Mouse (Mus musculus) megakaryocyte, embryonic 14.5 days (primary cell): ENCODE data around the gene Zpbp2. TPM values are rescaled to one million over a fixed set of nuclear protein-coding genes. Genes with fewer than 3 reads are reported as not detected.

Source experiments
- H3K27me3 ChIP-seq: replicated peaks from 2 replicates; pipeline ENCODE3; 2012; ENCODE audit warnings: inconsistent platforms
- H3K36me3 ChIP-seq: replicated peaks from 2 replicates; pipeline ENCODE3; 2012; ENCODE audit warnings: low read length, inconsistent platforms, mixed read lengths
- H3K4me1 ChIP-seq: 2 replicates; pipeline ENCODE4 v1.6.1; 2012; ENCODE audit warnings: inconsistent platforms
- H3K4me3 ChIP-seq: replicated peaks from 2 replicates; pipeline ENCODE3; 2012; ENCODE audit warnings: moderate library complexity, mild to moderate bottlenecking, inconsistent platforms
- H3K9me3 ChIP-seq: 2 replicates; pipeline ENCODE4 v1.6.1; 2012; ENCODE audit warnings: inconsistent platforms
- FLI1 ChIP-seq: IDR thresholded peaks from 2 replicates; pipeline ENCODE4 v1.6.1; 2012; ENCODE audit warnings: low read length, inconsistent platforms, mixed read lengths
- GATA1 ChIP-seq: IDR thresholded peaks from 3 replicates; pipeline ENCODE4 v1.6.1; 2012; ENCODE audit warnings: mixed read lengths, low read length, inconsistent platforms, borderline replicate concordance
- polyA plus RNA-seq: library from polyadenylated mRNA; stranded (reverse); fragments of >175 nt; gene quantifications from 2 replicates; pipeline ENCODE4 v1.2.3, GENCODE M21; 2012; ENCODE audit warnings: low replicate concordance; ENCODE audit not compliant: insufficient read depth

The Zpbp2 gene
- polyA plus RNA-seq, 1 experiment = 0.08 TPM

DNA sequence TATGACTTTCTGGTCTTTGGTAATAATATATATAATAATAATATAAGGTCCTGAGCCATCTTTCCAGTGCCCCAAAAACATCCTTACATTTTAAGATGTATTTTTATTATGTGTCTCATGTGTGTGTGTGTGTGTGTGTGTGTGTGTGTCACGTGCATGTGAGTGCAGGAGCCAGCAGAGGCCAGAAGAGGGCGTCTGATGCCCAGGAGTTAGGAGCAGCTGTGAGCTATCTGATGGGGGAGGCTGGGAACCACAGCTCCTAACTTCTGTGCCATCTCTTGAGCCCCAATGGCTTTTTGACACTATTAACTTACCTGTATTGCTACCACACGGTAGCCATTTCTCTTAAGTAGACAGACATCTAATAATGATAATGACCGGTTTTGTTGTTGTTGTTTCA is 3.1 kb downstream of the Zpbp2 start:
- Histone ChIP-seq H3K27me3 (peaks cover 23% of the 10 kb centered on the region), H3K36me3 (no peaks in the 10 kb centered on the region), H3K4me3 (no peak overlapping the region), H3K9me3 (0 out of 2 replicates have a peak, but pooled peaks cover 2% of the 10 kb centered on the region), H3K4me1 (peaks cover 17% of the 10 kb centered on the region)
- TF ChIP-seq FLI1 = no peak
- no peak for TF ChIP-seq GATA1

DNA sequence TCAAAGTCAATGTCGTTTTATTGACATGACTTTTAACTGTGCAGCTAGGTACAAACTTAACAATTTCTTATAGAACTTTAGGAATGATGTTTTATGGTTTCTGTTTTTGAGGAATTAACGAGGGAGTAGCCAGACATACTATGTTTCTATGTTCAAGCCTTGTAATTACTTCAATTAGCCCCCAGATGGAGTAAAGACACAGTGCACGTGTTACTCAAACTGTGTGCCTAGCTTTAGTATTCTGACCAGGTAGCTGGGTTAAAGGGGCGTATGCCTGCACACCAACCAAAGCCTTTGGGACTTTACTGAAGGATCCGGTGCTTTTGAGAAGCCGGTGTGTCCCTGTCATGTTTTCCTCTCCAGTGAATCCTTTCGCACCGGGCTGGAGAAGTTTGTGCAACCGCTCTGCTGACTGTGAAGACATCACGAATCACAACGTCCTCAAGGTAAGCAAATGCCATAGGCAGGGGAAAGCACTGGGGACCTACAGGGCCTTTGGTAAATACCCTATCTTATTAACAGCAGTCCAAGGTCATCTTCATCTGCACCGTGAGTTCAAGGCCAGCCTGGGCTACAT is 4.3 kb downstream of the Zpbp2 start:
- H3K36me3 ChIP-seq = no peaks in the 10 kb centered on the region
- no peak overlapping the region for H3K4me3 ChIP-seq
- peaks cover 14% of the 10 kb centered on the region for H3K4me1 ChIP-seq
- TF ChIP-seq GATA1 (no peak), FLI1 (no peak)
- H3K9me3 ChIP-seq = 0 out of 2 replicates have a peak, but pooled peaks cover 2% of the 10 kb centered on the region
- peaks cover 20% of the 10 kb centered on the region for H3K27me3 ChIP-seq

DNA sequence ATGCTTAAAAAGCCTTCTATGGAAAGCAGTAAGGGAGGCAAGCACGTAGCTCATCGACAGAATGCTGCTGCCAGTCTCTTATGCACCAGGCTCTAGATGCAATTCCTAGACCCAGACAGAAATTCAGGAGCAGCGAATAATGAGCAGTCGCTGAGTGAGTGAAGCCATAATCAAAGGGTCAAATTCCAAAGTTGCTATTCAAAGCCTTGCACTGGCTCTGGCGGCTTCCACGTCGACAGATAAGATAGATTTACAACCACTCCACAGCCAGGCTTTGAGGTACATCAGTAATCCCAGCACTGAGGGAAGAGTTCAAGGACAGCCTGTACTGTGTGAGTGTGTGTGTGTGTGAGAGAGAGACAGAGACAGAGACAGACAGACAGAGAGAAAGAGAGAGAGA is 10.0 kb downstream of the Zpbp2 start:
- peaks cover 6% of the 10 kb centered on the region; the same call in 1 of the 2 replicates for H3K9me3 ChIP-seq
- H3K4me1 ChIP-seq = peaks cover 3% of the 10 kb centered on the region; the same call in 1 of the 2 replicates
- TF ChIP-seq FLI1 = no peak
- no peak for TF ChIP-seq GATA1
- no peak overlapping the region for H3K4me3 ChIP-seq
- no peaks in the 10 kb centered on the region for H3K36me3 ChIP-seq
- peaks cover 46% of the 10 kb centered on the region for H3K27me3 ChIP-seq

DNA sequence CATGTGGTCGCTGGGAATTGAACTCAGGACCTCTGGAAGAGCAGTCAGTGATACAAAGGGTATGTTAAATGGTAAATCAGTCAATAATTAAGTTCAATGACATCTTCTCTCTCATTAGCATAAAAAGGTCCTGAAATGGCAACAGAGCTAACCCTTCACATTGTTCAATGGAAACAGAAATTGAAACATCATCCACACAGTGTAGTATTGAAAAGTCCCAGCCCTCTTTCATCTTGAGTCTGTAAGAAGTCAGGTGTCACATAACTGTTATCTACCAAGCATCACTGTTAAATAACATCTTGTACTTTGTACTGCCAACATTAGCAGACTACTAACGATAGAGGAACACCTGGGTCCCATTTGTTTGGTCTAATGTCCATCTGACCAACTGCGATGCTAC is 12.1 kb downstream of the Zpbp2 start:
- Histone ChIP-seq H3K36me3 (no peaks in the 10 kb centered on the region), H3K9me3 (peaks cover 18% of the 10 kb centered on the region), H3K4me1 (peaks cover 3% of the 10 kb centered on the region; the same call in 1 of the 2 replicates), H3K4me3 (no peak overlapping the region), H3K27me3 (peaks cover 46% of the 10 kb centered on the region)
- TF ChIP-seq FLI1 (no peak), GATA1 (no peak)

DNA sequence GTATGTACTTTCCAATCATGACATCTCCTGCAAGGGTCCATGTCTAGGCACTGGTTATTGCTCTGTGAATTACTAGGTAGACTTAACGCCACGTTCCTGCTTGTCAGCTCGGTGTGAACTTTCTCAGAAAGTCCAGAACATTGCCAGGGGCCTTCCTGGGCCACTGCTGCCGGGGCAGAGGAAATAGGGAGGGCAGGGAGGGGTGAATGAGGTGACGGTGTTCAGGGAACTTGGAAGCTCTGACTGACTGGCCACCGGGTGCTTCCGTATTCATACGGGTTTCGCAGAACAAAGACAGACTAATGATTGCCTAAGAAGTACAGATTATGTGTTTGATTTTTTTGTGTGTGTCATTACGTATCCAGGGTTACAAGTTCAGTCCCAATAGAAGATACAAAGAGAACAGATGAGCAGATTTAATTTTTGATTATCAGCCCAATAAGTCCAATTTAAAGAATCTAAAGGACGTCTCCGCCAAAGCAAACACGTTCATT is 13.1 kb downstream of the Zpbp2 start:
- peaks cover 3% of the 10 kb centered on the region; the same call in 1 of the 2 replicates for H3K4me1 ChIP-seq
- H3K4me3 ChIP-seq = no peak overlapping the region
- peaks cover 23% of the 10 kb centered on the region for H3K9me3 ChIP-seq
- peaks cover 39% of the 10 kb centered on the region for H3K27me3 ChIP-seq
- no peaks in the 10 kb centered on the region for H3K36me3 ChIP-seq
- TF ChIP-seq GATA1 (no peak), FLI1 (no peak)

DNA sequence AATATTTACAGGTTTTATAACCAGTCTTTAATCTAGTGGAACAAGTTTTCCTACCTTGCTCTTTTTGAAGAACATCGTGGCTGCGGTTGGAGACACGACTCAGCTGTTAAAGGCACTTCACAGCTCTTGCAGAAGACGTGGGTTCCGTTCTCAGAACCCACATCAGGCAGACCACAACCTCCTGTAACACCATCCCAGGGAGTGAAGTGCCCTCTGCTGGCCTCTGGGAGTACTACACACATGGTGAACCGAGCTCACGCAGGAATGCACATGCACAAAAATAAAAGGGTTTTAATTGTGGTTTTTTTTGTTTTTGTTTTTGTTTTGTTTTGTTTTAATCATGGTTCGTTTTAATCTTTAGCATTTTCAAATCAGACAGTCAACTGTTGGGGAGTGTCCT is 17.4 kb downstream of the Zpbp2 start:
- no peak for TF ChIP-seq GATA1
- no peak for TF ChIP-seq FLI1
- peaks cover 3% of the 10 kb centered on the region; the same call in 1 of the 2 replicates for H3K4me1 ChIP-seq
- H3K27me3 ChIP-seq = peaks cover 16% of the 10 kb centered on the region
- H3K9me3 ChIP-seq = peaks cover 18% of the 10 kb centered on the region
- no peaks in the 10 kb centered on the region for H3K36me3 ChIP-seq
- no peak overlapping the region for H3K4me3 ChIP-seq

DNA sequence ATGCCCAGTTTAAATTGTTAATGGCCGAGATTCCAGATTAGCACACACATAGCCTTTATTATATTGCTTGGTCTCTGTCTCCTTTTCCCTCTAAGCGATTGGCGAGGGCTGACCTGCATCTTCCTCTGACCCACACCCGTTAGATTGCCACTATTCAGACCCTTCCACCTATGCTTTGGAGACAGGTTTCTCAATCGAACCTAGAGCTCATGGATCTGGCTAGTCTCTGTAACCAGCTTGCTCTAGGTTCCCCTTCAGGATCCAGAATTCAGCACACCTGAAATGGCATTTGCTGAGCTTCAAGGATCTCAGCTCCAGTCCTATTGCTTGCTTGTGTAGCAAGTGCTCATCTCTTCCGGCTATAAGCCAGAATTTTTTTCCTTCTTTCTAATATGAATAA is 18.6 kb downstream of the Zpbp2 start:
- Histone ChIP-seq H3K9me3 (peaks cover 17% of the 10 kb centered on the region), H3K36me3 (no peaks in the 10 kb centered on the region), H3K27me3 (peaks cover 12% of the 10 kb centered on the region), H3K4me1 (peaks cover 3% of the 10 kb centered on the region; the same call in 1 of the 2 replicates), H3K4me3 (no peak overlapping the region)
- no peak for TF ChIP-seq GATA1
- no peak for TF ChIP-seq FLI1

DNA sequence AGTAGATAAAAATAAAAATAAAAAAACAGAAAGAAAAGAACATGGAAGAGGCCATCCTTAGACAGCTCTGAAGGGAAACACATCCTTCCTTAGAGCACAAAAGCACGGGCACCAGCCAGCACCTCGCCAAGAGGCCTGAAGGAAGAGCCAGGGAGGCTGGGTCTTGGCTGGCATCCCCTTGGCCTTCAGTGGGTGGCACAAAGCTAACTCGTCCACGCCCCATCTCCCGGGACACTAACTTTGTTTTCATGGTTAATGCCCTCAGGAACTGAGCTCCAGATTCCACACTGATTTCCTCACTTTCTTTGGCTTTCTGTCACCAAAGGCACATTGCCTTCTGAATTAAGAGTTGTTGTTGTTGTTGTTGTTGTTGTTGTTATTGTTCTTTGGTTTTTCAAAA is 26.9 kb downstream of the Zpbp2 start:
- no peaks in the 10 kb centered on the region for H3K27me3 ChIP-seq
- H3K4me1 ChIP-seq = peaks cover 71% of the 10 kb centered on the region
- no peak for TF ChIP-seq FLI1
- TF ChIP-seq GATA1 = no peak
- H3K4me3 ChIP-seq = no peak overlapping the region
- H3K36me3 ChIP-seq = peaks cover 45% of the 10 kb centered on the region
- no peaks in the 10 kb centered on the region for H3K9me3 ChIP-seq

DNA sequence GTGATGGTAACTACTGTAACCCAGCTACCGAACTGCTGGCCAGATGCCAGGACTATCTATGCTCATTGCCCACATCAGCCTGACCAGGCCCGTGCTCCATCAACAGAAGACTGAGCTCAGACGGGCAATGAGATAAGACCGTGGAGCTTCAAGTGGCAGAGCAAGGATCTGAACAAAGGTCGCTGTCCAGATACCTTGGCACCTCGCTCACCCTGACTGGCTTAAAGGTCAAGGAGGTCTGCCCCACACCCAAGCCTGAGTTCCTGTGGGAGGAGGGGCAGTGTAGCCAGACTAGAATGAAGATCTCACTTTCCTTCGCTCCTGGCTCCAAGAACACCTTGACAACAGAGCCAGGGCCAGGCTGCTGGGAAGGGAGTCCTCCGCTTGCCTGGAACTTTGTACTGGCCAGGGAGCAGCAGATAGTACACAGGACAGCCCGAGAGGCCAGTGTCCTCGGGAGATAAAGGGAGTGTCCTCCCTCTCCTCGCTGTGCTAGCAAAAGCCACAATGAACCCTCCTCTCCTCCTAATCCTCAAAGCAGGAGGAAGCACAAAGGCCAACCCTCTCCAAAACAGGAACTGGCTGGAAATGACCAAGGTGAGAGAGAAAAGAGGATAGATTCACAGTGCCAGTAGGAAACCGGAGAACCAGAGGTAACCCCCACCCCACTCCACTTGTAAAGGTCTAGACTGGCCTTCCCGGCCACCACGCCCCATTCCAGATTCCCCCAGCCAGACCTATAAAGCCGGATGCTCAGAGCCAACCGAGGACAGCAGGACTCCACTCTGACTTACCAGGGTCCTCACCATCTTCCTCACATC is 29.6 kb downstream of the Zpbp2 start:
- peaks cover 70% of the 10 kb centered on the region for H3K36me3 ChIP-seq
- no peak for TF ChIP-seq FLI1
- no peak for TF ChIP-seq GATA1
- peaks cover 95% of the 10 kb centered on the region for H3K4me1 ChIP-seq
- no peaks in the 10 kb centered on the region for H3K9me3 ChIP-seq
- H3K4me3 ChIP-seq = peak overlapping the region; percentile 85
- H3K27me3 ChIP-seq = no peaks in the 10 kb centered on the region
